Mouse (Mus musculus): ENCODE data around the gene Utp14a.
"Not testable (repeated sequence)": the region's sequence is repeated elsewhere in the genome, so short reads cannot be mapped to it uniquely, and the experiment has no call there.

Gene Utp14a
- long read RNA-seq, experiment 1, partial matches to known transcripts, result 16 of 24 reads
- long read RNA-seq, experiment 1, other reads (novel, unspliced or antisense), result 5 of 24 reads
- long read RNA-seq, experiment 2, partial matches to known transcripts, result 18 of 21 reads
- long read RNA-seq, experiment 2, other reads (novel, unspliced or antisense), result 2 of 21 reads

GRCm38 (mm10) chrX:48256468-48257007, at the start of gene Utp14a:
Utp14a (plus strand) TSS chrX:48256862.
- intact Hi-C loops (cut with DNase I), result no loop called here

GRCm38 (mm10) chrX:48207761-48208487, 48.7 kb upstream of the Utp14a start:
- intact Hi-C loops (cut with DNase I), result no loop called here

GRCm38 (mm10) chrX:48208519-48209185, 48.0 kb upstream of the Utp14a start, which contains the start of gene Zdhhc9:
Zdhhc9 (minus strand) TSS chrX:48208878.
- intact Hi-C loops (cut with DNase I), result no loop called here

DNA sequence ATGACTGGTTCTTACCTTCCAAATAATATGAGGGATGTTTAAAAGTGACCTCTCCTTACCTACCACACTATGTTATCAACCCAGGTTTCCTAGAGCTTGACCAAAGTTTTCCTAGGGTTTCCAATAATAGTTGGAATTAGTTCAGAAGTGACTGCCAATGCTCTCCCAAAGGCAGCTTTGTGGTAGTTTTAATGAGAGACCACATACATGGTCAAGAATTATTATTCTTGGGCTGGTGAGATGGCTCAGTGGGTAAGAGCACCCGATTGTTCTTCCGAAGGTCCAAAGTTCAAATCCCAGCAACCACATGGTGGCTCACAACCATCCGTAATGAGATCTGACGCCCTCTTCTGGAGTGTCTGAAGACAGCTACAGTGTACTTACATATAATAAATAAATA, 46.9 kb upstream of the Utp14a start:
- intact Hi-C loops (cut with DNase I), result not testable (repeated sequence)

GRCm38 (mm10) chrX:48219468-48219867, 37.2 kb upstream of the Utp14a start:
- intact Hi-C loops (cut with DNase I), result no loop called here

GRCm38 (mm10) chrX:48222706-48223105, 34.0 kb upstream of the Utp14a start:
- intact Hi-C loops (cut with DNase I), result no loop called here

- intact Hi-C loops (cut with DNase I), result no loop called here
Measured at GRCm38 (mm10) chrX:48226225-48226624, 30.4 kb upstream of the Utp14a start.

DNA sequence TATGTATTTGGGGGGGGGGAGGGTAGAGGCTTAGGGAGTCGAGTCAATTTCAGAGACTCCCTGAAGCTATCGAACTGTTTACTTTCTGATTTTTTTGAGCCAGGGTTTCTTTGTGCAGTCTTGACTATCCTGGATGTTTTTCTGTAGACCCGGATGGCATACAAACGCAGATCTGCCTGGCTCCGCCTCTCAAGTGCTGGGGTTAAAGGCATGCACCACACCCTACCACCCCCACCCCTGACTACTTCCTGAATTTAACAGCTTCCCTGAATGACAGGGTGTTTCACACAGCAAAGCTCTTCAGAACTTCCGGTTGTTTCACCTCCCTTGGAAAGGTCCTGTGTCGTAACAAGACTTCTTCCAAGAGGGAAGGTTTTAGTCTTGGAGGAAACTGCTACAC, 22.2 kb upstream of the Utp14a start:
- intact Hi-C loops (cut with DNase I), result no loop called here

DNA sequence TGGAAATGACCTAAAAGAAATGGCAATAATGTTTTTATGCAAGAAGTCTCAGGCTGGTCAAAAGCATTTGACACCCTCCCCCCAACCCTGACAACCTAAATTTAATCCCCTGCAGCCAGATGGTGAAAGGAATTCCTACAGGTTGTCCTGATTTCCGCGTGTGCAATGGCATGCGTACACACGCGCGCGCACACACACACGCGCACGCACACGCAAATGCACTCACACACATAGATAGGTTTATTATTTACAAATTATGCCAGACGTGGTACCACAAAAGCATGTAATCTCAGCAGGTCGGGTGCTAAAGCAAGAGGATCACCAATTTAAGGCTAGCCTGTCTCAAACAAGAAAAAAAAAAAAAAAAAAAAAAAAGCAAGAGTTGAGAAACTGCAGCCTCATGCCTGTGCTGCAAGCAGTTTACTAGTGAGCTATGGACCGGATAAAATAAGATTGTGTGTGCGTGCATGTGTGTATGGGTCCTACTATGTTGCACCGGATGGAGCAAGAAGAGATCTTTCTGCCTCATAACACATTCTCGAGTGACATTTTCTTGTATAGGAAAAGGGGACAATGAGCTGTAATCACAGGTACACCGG, 733 bp upstream of the Utp14a start:
- intact Hi-C loops (cut with DNase I), result no loop called here

DNA sequence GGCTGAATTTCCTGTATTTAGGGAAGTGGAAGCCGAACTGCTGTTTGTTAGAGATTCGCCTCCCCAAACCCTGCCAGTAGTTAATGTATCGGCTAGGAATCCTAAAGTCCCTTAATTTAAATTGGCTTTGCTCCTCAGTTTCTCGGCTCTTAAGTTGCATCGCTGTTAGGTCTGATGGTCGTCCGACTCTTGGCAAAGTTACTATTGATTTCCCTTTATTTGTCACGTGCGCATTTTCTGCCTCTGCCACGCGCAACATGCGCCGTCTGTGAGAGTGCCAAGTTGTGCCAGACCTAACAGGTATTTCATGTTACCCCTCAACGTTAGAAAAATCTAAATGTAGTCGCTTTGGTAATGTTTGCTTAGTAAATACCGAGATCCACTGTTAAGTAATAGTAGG, 349 bp downstream of the Utp14a start:
- intact Hi-C loops (cut with DNase I), result no loop called here

- intact Hi-C loops (cut with DNase I), result no loop called here
Measured at GRCm38 (mm10) chrX:48271671-48272070, 15.0 kb downstream of the Utp14a start.

- intact Hi-C loops (cut with DNase I), result no loop called here
Measured at GRCm38 (mm10) chrX:48274634-48275033, 18.0 kb downstream of the Utp14a start.

DNA sequence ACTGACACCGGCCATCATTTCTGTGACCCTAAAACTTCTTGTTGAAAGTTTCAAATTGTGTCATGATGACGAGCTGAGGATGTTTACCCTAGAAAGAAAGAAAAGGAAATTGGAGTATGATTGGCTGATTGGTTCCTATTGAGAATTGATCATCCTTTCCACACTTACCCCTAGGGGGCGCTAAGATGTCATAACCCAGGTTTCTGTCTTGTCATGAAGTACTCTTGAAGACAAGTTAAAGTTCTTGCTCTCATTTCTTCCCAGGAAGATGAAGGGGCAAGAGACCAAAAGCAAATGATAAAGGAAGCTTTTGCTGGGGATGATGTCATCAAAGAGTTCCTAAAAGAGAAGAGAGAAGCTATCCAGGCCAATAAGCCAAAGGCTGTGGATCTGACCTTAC, 21.4 kb downstream of the Utp14a start:
- intact Hi-C loops (cut with DNase I), result no loop called here

- intact Hi-C loops (cut with DNase I), result loop anchor here (2.0 to 5.0 kb wide), 3 partner anchors 56 to 128 kb away; partner anchors contain the start of gene Bcorl1
Measured at GRCm38 (mm10) chrX:48284386-48285005, 27.8 kb downstream of the Utp14a start.

GRCm38 (mm10) chrX:48285006-48285650, 28.5 kb downstream of the Utp14a start:
- intact Hi-C loops (cut with DNase I), result loop anchor here (2.0 to 5.0 kb wide), 2 partner anchors 56 to 97 kb away; partner anchors contain the start of gene Bcorl1

DNA sequence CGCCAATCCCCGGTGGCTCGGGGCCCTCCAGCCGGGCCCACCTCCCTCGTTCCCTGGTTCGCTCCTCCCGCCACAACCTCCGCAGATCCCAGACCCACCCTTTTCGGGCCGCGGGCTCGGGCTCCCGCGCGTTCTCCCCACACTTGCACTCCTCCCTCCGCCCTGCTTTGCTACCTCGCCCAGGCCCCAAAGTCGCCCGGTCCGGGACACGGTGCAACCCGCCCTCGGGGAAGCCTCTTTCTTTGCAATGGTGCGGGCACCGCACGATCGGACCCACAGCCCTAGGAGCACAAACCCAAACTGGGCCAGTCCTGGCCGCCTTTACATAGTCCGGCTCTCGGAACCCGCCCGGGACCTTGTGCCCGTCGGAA, 29.0 kb downstream of the Utp14a start:
- intact Hi-C loops (cut with DNase I), result loop anchor here (2.0 to 5.0 kb wide), 2 partner anchors 55 to 97 kb away; partner anchors contain the start of gene Bcorl1

- intact Hi-C loops (cut with DNase I), result loop anchor here (5.0 kb wide), 1 partner anchor 96 kb away; no protein-coding TSS in a partner anchor
Measured at GRCm38 (mm10) chrX:48286488-48286887, 29.8 kb downstream of the Utp14a start.

- intact Hi-C loops (cut with DNase I), result loop anchor here (5.0 kb wide), 1 partner anchor 94 kb away; no protein-coding TSS in a partner anchor
Measured at GRCm38 (mm10) chrX:48288008-48288407, 31.3 kb downstream of the Utp14a start.

GRCm38 (mm10) chrX:48291413-48291812, 34.8 kb downstream of the Utp14a start:
- intact Hi-C loops (cut with DNase I), result no loop called here

GRCm38 (mm10) chrX:48305356-48305755, 48.7 kb downstream of the Utp14a start:
- intact Hi-C loops (cut with DNase I), result no loop called here

All from adrenal gland (tissue).